Mouse (Mus musculus) cortical plate, adult 2 months (tissue): ENCODE measurements around the gene Hipk4. TPM values are rescaled to one million over a fixed set of nuclear protein-coding genes. Genes with fewer than 3 reads are reported as not detected.

Experiments
- H3K27ac ChIP-seq: fragments of 200-500 bp; 2 replicates; pipeline ENCODE4 v1.5.1; 2012; ENCODE audit warnings: low read length, control low read depth, inconsistent platforms; ENCODE audit not compliant: insufficient read depth
- H3K4me1 ChIP-seq: fragments of 200-500 bp; 2 replicates; pipeline ENCODE4 v1.6.1; 2011; ENCODE audit warnings: low read length; ENCODE audit not compliant: control insufficient read depth, insufficient read depth
- H3K4me3 ChIP-seq: fragments of 200-500 bp; 2 replicates; pipeline ENCODE4 v1.5.1; 2011; ENCODE audit warnings: mild to moderate bottlenecking, low read length, control low read depth; ENCODE audit not compliant: insufficient read depth
- CTCF ChIP-seq: fragments of 200-500 bp; IDR thresholded peaks from 2 replicates; pipeline ENCODE4 v1.5.1; 2011; ENCODE audit warnings: mild to moderate bottlenecking, control low read depth, low read length; ENCODE audit not compliant: insufficient read depth; ENCODE audit errors: extremely low read depth
- POLR2A ChIP-seq: fragments of 200-500 bp; IDR thresholded peaks from 2 replicates; pipeline ENCODE4 v1.6.1; 2011; ENCODE audit warnings: mild to moderate bottlenecking, low read length, control low read depth; ENCODE audit not compliant: insufficient read depth; ENCODE audit errors: extremely low read depth
- polyA plus RNA-seq: library from polyadenylated mRNA; depleted of rRNA; stranded (reverse); fragments of >200 nt; gene quantifications from 2 replicates; pipeline ENCODE4 v1.2.3, GENCODE M21; 2012

The Hipk4 gene
- polyA plus RNA-seq, 1 experiment, result 0.21 TPM

DNA sequence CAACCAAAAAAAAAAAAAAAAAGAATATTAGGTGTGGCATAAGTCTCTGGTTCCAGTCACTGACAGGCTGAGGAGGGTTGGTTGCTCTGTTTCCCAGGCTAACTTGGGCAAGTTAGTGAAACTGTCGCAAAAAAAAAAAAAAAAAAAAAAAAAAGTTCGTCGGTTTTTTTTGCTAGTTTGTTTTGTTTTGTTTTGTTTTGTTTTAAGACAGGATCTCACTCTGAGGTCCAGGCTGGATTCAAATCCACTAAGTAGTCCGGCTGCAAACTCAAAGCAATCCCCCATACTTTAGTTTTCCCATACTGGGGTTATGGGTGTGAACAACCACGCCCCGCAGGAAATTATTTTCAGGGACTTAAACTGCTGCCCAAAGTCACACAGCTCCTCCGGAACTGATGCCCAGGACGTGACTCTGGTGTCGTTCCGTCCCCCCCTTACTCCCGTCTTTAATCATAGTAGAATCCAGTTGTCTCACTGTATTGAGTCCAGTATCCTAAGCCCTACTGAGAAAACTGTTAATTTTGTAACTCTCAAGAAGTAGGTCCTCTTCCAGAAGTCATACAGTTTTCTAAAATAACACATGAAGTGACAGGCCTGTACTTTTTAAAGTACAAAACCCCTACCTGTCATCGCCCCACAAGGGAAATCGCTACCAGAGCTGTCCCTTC, 36.8 kb upstream of the Hipk4 start:
- no peak overlapping the region for H3K27ac ChIP-seq
- no peak for TF ChIP-seq POLR2A
- TF ChIP-seq CTCF, result no peak
- H3K4me1 ChIP-seq, result no peaks in the 10 kb centered on the region; the same call in 1 of the 2 replicates
- H3K4me3 ChIP-seq, result peak overlapping the region; percentile 70

DNA sequence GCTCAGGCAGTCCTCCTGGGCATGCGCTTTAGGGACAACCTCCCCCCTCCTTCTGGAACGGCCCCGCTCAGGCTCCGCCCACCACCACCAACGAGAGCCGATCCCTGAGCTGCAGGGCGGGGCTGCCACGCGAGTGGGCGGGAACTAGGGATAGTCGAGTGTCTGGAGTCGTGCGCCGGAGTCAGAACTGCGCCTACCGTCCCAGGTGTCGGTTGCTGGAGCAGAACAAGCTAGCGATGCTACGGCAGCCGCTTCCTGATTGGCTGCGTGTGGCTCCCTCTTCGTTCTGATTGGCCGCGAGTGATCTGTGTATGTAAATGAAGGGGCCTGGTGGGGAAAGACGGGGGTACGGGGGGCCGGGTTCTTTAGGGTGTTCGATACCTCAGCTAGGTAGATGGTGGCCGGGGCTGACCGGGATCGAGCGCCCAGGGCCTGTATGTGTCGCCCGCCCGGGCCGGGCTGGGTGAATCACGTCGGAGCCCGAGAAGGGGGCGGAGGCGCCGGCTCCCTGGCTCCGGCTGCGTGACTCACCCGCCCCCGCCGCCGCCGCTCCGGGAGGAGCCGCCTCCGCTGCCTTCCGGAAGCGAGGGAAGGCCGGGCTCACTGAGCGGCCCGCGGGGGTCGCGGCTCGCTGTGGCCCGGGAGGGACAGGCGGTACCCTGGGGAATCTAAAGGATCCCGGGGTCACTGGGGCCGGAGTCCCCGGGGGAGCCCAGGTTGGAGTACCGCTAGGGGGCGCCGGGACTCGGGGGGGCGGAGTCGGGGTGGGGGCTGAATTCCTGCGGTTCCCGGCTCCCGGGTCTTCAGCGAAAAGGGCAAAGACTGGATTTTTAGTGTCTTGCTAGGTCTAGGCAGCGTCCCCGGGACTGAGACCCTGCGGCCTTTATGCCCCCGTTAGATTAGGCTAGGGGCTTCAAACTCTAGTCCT, 36.0 kb upstream of the Hipk4 start, which contains the start of gene Sertad1:
Sertad1 (plus strand) TSS at position 141 of the 928 bp plus-strand sequence.
- peak within 1 kb of the TSS; percentile 94 for H3K27ac ChIP-seq

DNA sequence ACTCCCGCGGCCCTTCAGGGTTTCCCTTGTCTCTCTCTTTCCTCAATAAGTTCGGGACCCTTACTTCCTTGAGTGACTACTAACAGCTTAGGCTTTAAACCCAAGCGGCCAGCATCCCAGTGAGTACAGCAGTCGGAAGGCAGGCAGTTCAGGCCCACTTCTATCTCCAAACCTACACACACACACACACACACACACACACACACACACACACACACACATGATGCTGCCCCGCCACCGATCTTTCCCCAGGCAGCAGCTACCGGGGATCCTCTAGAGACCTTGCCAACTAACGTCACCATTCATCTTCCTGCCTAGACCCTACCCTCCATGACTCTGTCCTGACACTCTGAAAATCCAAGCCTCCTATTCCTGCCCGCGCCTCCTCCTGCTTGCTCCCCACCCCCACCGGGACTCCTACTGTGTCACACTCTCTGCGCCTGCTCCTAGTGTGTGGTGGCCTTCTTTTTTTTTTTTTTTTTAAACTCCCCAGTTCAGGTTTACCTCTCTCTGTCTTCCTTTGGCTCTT, 35.3 kb upstream of the Hipk4 start:
- peak overlapping the region; percentile 70 for H3K4me3 ChIP-seq
- H3K4me1 ChIP-seq, result no peaks in the 10 kb centered on the region; the same call in 1 of the 2 replicates
- TF ChIP-seq CTCF (no peak), POLR2A (no peak)
- H3K27ac ChIP-seq, result peak overlapping the region; percentile 94

More for the DNA sequence above, 36.0 kb upstream of the Hipk4 start, which contains the start of gene Sertad1:
- TF ChIP-seq CTCF, result no peak
- TF ChIP-seq POLR2A, result peak; percentile 100
- Histone ChIP-seq H3K4me1 (no peaks in the 10 kb centered on the region; the same call in 1 of the 2 replicates), H3K4me3 (peak within 1 kb of the TSS; percentile 70)

DNA sequence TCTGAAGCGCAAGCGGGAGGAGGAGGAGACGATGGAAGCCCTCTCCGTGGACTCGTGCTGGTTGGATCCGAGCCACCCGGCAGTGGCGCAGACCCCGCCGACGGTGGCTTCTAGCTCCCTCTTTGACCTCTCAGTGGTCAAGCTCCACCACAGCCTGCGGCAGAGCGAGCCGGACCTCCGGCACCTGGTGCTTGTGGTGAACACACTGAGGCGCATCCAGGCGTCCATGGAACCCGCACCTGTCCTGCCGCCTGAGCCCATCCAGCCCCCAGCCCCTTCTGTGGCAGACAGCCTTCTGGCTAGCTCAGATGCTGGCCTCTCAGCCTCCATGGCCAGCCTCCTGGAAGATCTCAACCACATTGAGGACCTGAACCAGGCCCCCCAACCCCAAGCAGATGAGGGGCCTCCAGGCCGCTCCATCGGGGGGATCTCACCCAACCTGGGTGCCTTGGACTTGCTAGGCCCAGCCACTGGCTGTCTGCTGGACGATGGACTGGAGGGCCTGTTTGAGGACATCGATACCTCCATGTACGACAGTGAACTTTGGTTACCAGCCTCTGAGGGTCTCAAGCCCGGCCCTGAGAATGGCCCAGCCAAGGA, 33.7 kb upstream of the Hipk4 start:
- no peaks in the 10 kb centered on the region; the same call in 1 of the 2 replicates for H3K4me1 ChIP-seq
- H3K27ac ChIP-seq, result no peak overlapping the region
- no peak for TF ChIP-seq CTCF
- no peak for TF ChIP-seq POLR2A
- no peak overlapping the region for H3K4me3 ChIP-seq

DNA sequence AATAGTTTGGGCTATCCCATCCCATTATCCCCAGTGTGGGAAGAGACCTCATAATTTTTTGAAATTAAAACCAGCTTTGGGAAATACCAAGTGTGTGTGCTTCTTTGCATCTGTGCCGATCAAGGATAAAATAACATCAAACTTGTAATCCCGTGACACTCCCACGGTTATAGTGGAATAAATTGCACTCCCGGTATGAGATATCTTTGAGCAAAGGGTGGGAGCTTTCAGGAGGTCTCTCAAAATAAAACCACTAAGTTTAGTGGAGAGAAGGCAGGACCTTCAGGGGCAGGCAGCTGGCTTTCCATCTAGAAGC, 32.9 kb upstream of the Hipk4 start:
- TF ChIP-seq POLR2A (no peak), CTCF (no peak)
- H3K27ac ChIP-seq, result peak overlapping the region; percentile 90; the same call in 1 of the 2 replicates

DNA sequence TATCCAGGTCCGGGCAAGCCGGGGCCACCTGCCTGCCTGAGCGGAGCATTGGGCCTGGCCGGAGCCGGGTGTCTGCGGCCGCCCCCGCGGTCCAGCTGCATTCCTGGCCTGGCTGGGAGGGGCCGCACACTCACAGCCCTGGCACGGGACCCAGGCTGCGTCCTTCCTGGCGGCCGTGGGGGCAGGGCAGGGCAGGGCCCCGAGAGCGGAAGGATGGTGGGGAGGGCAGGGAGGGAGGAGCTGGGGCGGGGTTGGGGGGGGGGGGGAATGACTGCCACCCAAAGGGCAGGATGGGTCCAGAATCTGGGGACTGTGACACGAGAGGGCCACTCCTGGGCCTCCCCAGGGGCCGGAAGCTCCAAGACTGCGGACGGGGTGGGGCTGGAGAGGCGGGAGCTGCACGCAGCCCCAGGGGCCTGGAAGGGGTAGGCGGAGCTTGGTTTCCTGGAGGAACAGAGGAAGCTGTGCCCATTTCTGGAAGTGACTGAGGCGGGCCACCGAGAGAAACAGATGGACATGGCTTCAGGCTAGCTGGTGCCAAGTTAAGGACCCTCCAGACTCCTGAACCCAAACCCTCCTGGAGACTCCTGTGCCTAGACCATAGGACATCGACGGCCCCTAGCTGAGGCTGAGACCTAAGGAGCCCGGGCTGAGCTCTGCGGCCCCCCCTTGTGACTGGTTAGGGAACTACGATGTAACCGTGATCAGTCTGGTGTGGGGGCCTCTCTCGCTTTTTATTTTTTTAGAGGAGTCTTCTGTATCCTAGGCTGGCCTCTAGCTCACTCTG, 32.3 kb upstream of the Hipk4 start:
- TF ChIP-seq POLR2A, result 0 out of 2 replicates have a peak, but pooled peaks have one; percentile 33
- TF ChIP-seq CTCF, result peak; percentile 47
- peak overlapping the region; percentile 45 for H3K4me3 ChIP-seq
- H3K4me1 ChIP-seq, result no peaks in the 10 kb centered on the region; the same call in 1 of the 2 replicates
- H3K27ac ChIP-seq, result peak overlapping the region; percentile 90

More for the DNA sequence above, 32.9 kb upstream of the Hipk4 start:
- Histone ChIP-seq H3K4me3 (peak overlapping the region; percentile 45), H3K4me1 (no peaks in the 10 kb centered on the region; the same call in 1 of the 2 replicates)

DNA sequence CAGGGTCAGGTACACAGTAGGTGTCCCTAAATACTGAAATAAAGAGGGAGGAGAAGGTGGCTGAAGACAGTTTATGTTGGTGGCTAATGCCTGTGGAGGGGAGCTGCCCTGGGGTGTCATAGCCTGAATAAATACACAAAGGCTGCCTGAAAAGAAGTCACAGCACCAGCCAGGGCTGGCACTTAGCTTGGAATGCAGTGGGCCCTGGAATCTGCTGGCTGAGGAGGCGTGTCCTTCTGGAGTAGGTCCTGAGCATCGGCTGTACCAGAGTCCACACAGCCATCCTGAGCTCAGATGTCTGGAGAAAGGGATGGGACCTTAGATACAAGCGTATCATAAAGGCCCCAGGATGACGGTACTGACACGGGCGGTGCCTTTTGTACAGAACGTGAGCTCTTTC, 31.2 kb upstream of the Hipk4 start:
- H3K27ac ChIP-seq, result no peak overlapping the region
- no peak overlapping the region for H3K4me3 ChIP-seq
- no peaks in the 10 kb centered on the region; the same call in 1 of the 2 replicates for H3K4me1 ChIP-seq
- TF ChIP-seq POLR2A (no peak), CTCF (no peak)

DNA sequence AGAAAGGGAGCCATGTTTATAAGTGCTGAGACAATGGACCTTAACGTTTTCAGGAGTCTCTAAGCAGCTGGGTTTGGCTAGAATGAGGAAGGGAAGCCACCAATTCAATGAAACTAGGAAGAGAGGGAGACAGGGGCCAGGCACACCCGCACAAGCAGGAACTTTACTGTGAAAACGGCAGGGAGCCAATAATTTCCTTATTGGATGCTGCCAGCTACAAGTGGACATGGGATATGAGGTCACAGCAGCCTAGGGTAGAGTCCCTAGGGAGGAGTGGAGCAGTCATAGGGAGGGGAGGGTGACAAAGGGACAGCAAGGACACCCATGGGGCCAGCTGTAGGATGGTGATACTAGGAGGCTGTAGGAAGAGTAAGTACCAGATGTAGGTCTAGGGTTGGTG, 30.0 kb upstream of the Hipk4 start:
- Histone ChIP-seq H3K4me3 (no peak overlapping the region), H3K4me1 (no peaks in the 10 kb centered on the region; the same call in 1 of the 2 replicates), H3K27ac (no peak overlapping the region)
- TF ChIP-seq POLR2A (no peak), CTCF (no peak)
